Comparison of ENCODE assay signal across 13 mouse cellular contexts in the genomic region with DNA sequence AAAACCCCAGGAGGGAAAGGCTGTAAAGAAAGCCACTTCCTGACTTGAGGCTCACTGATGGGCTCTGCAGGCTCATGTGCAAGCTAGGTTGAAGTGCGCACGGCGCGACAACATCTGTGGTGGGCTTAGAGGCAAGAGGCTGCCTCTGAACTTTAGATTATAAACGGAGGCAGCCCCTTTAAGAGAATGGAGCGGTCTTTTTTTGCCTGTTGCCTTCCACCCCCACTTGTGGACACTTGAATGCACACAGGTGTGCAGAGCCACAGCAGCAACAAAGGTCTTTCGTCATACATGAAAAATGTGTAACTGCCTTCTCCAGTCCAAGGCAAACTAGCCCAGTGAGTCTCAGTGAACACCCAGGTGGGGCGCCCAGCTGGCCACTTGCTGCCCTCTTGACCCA.
DNase-seq lines count a peak whose midpoint lies in the region; ATAC-seq and TF ChIP-seq lines count a peak whose summit lies in the region.
"Had no signal": no experiment of that assay in that cellular context is flagged by ENCODE, and none has a peak within 500 bp of the region (broad histone marks: within the 10 kb centered on the region; RNA-seq: fewer than 3 reads in every experiment).

No protein-coding gene starts in this region.

- intact Hi-C loops in heart, postnatal 10 days (cut with DNase I) = loop anchor here (5.0 kb wide), 1 partner anchor 154 kb away; no protein-coding TSS in a partner anchor

- H3K9ac ChIP-seq in heart, embryonic 15.5 days = no peak overlapping the region
- H3K9ac ChIP-seq in intestine, postnatal 0 days (ENCODE audit: low read depth, low read length) = no peak overlapping the region
- no peak overlapping the region for H3K9ac ChIP-seq in liver, postnatal 0 days (replicated peaks)

- no peak for ATAC-seq in heart, embryonic 15.5 days (replicated peaks; ENCODE audit: insufficient number of reproducible peaks, insufficient read depth, low FRiP score, low read depth)
- ATAC-seq in common myeloid progenitor, adult 5-6 weeks (replicated peaks; ENCODE audit: low read depth, poor library complexity, severe bottlenecking) = 0 out of 2 replicates have a peak, but pooled peaks have one; percentile 29
- no peak for ATAC-seq in intestine, postnatal 0 days
- no peak for ATAC-seq in liver, postnatal 0 days
- ATAC-seq: intestine, embryonic 16.5 days had no signal

- H3K36me3 ChIP-seq in heart, embryonic 15.5 days = no peaks in the 10 kb centered on the region
- no peaks in the 10 kb centered on the region; the same call in 1 of the 2 replicates for H3K36me3 ChIP-seq in intestine, postnatal 0 days (ENCODE audit: control insufficient read depth, insufficient read depth)
- H3K36me3 ChIP-seq in liver, postnatal 0 days (replicated peaks; ENCODE audit: insufficient read depth, low read length) = peaks cover 16% of the 10 kb centered on the region

- H3K27ac ChIP-seq in heart, embryonic 15.5 days = peak overlapping the region; percentile 57
- H3K27ac ChIP-seq in intestine, postnatal 0 days (ENCODE audit: low read depth, low read length) = no peak overlapping the region
- H3K27ac ChIP-seq in liver, postnatal 0 days (ENCODE audit: low read depth) = no peak overlapping the region

- TF ChIP-seq EP300 in liver, postnatal 0 days (IDR thresholded peaks at IDR 0.05; ENCODE audit: low read depth) = no peak

- no peaks in the 10 kb centered on the region for H3K27me3 ChIP-seq in heart, embryonic 15.5 days
- no peaks in the 10 kb centered on the region for H3K27me3 ChIP-seq in intestine, postnatal 0 days (replicated peaks; ENCODE audit: control insufficient read depth, insufficient read depth, low read length)
- H3K27me3 ChIP-seq in liver, postnatal 0 days (ENCODE audit: insufficient read depth, low read length) = no peaks in the 10 kb centered on the region

- peaks cover 40% of the 10 kb centered on the region for H3K4me1 ChIP-seq in heart, embryonic 15.5 days (replicated peaks)
- no peaks in the 10 kb centered on the region for H3K4me1 ChIP-seq in intestine, postnatal 0 days (replicated peaks; ENCODE audit: control insufficient read depth, insufficient read depth, low read length)
- peaks cover 3% of the 10 kb centered on the region; the same call in 1 of the 2 replicates for H3K4me1 ChIP-seq in liver, postnatal 0 days (ENCODE audit: insufficient read depth)

- whole genome bisulfite sequencing in heart, embryonic 15.5 days = 82% methylated on average over 8 of the region's 8 CpGs
- 90% methylated on average over 8 of the region's 8 CpGs for WGBS in intestine, postnatal 0 days
- WGBS in liver, postnatal 0 days (ENCODE audit: insufficient replicate concordance) = 63% methylated on average over 8 of the region's 8 CpGs

- no peak overlapping the region for H3K4me3 ChIP-seq in heart, embryonic 15.5 days
- H3K4me3 ChIP-seq in intestine, postnatal 0 days (ENCODE audit: low read depth, low read length) = no peak overlapping the region
- no peak overlapping the region for H3K4me3 ChIP-seq in liver, postnatal 0 days (ENCODE audit: low read depth, low read length)

- no peak for TF ChIP-seq CTCF in intestine, postnatal 0 days (IDR thresholded peaks at IDR 0.05; ENCODE audit: low read depth)
- no peak for TF ChIP-seq CTCF in liver, postnatal 0 days (IDR thresholded peaks at IDR 0.05; ENCODE audit: low read depth)

- DNase-seq in heart, postnatal 10 days = no peak
- DNase-seq in A20 (ENCODE audit: low read depth, low spot score) = peak; percentile 92
- DNase-seq in lung, postnatal 4 days = peak; percentile 34 to 52
- no peak for DNase-seq in liver, postnatal 0 days
- no peak for DNase-seq in frontal cortex, adult 2 months (ENCODE audit: extremely low spot score in 1 of 2, low spot score in 1 of 2)
- DNase-seq: adrenal gland, postnatal 25 days; heart, postnatal 36 days; layer of hippocampus, adult 9-11 months; liver had no signal

- H3K4me2 ChIP-seq in heart, embryonic 15.5 days = no peak overlapping the region
- H3K4me2 ChIP-seq in intestine, postnatal 0 days (replicated peaks; ENCODE audit: low read depth) = no peak overlapping the region
- H3K4me2 ChIP-seq in liver, postnatal 0 days (ENCODE audit: low read depth, low read length) = no peak overlapping the region

- H3K9me3 ChIP-seq in heart, embryonic 15.5 days (replicated peaks) = no peaks in the 10 kb centered on the region
- H3K9me3 ChIP-seq in intestine, postnatal 0 days (ENCODE audit: control insufficient read depth) = no peaks in the 10 kb centered on the region
- no peaks in the 10 kb centered on the region for H3K9me3 ChIP-seq in liver, postnatal 0 days (ENCODE audit: low read length)

Comparison
In these comparisons a context has a peak if more than half of its experiments do, and no peak if none do; other contexts are left out.
1. DNase-seq: peak in A20 (single experiment) and lung, postnatal 4 days (2 of 2); none in heart, postnatal 10 days (0 of 2), liver, postnatal 0 days (single experiment) and frontal cortex, adult 2 months (0 of 2).